Mouse (Mus musculus): ENCODE results near the gene Akt1s1.

Akt1s1 gene

GRCm38 (mm10) chr7:44848561-44849415 is at the start of gene Akt1s1, which contains the start of gene Tbc1d17:
Gene Akt1s1, plus strand, starts transcription at chr7:44848991.
Gene Tbc1d17, minus strand, starts transcription at chr7:44849079.
- in situ Hi-C loops (cut with MboI, MseI): no loop called here

GRCm38 (mm10) chr7:44808927-44809326 is 39.9 kb upstream of the Akt1s1 start:
- in situ Hi-C loops (cut with MboI, MseI): loop anchor here (5.0 kb wide), 1 partner anchor 42 kb away; no protein-coding TSS in a partner anchor

DNA sequence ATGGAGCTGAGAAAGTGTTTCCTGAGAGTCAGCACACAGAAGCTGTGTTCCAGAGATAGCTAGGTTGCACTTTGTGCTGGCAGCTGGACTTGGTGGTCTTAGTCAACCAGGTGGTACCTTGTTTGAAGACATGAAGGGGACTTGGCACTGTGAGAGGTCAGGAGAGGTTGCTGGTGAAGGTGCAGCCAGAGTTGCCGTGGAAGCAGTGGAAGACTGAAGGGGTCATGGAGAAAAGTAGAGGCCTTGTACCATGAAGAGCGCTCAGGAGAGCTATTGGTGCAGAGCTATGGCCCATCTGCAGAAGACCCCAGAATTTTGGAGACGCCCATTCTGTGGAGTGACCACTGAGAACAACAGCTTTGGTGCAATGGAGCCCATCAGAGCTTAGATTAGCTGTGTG is 39.3 kb upstream of the Akt1s1 start:
- in situ Hi-C loops (cut with MboI, MseI): loop anchor here (5.0 kb wide), 1 partner anchor 42 kb away; no protein-coding TSS in a partner anchor

DNA sequence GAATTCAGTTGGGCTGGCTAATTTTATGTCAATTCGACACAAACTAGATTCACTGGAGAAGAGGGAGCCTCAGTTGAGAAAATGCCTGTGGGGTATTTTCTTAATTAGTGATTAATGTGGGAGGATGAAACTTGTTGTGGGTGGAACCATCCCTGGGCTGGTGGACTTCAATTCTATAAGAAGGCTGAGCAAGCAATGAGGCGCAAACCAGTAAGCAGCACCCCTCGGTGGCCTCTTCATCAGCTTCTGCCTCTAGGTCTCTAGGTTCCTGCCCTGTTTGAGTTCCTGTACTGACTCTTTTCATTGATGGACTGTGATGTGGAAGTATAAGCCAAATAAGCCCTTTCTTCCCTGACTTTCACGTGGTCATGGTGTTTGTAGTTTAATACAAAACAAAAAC is 38.4 kb upstream of the Akt1s1 start:
- in situ Hi-C loops (cut with MboI, MseI): loop anchor here (10.0 kb wide), 1 partner anchor 66 kb away; the partner anchor contains the start of gene Vrk3

DNA sequence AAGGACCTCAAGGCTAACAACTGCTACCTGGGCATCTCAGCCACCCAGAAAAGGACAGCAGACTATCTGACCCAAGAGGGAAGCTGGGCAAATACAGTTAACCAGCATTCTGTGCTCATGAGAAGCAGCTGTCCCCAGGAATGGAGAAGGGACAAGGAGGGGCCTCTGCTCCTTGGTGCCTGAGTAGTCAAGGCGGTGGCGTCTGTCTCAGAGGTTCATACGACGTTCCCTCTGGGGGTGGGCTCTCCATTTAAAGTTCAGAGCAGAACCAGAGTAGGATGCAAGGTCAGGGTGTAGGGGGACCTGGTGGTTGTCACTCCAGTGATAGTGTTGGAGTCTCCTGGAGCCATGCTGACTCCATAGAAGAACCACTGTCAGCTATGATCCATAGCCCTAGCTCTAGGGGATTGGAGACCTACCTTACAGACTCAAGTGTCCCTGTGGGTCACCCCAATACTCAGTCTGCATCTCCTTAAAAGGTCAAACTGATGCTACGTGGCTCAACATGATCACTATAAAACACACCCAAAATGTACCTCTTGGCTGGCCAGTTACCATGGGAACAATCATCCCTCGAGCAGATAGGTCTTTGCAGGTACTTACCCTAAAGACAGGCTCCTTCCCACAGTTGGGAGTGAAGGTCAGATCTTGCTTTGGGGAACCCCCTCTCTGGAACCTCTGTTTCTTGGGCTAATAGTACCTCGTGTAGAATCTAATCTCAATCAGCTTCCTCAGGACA is 37.8 kb upstream of the Akt1s1 start:
- in situ Hi-C loops (cut with MboI, MseI): loop anchor here (10.0 kb wide), 1 partner anchor 66 kb away; the partner anchor contains the start of gene Vrk3

DNA sequence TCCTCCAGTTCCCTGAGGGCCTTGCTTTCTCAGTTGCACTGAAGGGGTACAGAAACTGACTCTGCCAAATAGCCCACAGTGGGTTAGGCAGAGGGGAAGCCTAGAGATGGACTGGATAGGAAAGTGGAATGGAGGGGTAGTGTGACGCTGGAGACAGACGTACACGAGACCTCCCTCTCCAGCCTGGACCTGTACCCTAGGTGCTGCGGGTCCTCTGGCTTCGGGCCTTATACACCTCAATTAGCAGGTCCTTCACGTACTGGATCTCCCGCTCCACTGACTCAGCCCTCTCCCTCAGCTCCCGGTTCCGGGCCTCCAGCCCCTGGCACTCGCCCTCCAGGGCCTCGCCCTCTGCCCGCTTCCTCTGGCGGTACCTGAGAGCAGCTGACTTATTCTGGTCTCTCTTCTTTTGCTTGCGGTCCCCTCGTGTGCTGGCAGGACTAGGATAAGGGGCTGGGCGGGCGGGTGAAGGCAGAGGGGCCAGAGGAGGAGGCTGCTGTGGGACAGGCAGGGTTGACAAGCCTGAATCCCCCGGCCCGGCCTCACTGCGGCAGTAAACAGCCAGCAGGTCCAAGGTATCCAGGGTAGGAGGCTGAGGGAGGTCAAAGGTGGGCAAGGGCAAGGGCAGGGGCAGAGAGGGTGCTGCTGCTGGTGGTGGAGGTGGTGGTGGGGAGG is 36.0 kb upstream of the Akt1s1 start:
- in situ Hi-C loops (cut with MboI, MseI): loop anchor here (10.0 kb wide), 1 partner anchor 68 kb away; the partner anchor contains the start of gene Vrk3

- in situ Hi-C loops (cut with MboI, MseI): loop anchor here (10.0 kb wide), 1 partner anchor 69 kb away; the partner anchor contains the start of gene Vrk3
Observed at GRCm38 (mm10) chr7:44813985-44814384, 34.8 kb upstream of the Akt1s1 start.

GRCm38 (mm10) chr7:44814423-44814822 is 34.4 kb upstream of the Akt1s1 start:
- in situ Hi-C loops (cut with MboI, MseI): loop anchor here (10.0 kb wide), 1 partner anchor 70 kb away; the partner anchor contains the start of gene Vrk3

DNA sequence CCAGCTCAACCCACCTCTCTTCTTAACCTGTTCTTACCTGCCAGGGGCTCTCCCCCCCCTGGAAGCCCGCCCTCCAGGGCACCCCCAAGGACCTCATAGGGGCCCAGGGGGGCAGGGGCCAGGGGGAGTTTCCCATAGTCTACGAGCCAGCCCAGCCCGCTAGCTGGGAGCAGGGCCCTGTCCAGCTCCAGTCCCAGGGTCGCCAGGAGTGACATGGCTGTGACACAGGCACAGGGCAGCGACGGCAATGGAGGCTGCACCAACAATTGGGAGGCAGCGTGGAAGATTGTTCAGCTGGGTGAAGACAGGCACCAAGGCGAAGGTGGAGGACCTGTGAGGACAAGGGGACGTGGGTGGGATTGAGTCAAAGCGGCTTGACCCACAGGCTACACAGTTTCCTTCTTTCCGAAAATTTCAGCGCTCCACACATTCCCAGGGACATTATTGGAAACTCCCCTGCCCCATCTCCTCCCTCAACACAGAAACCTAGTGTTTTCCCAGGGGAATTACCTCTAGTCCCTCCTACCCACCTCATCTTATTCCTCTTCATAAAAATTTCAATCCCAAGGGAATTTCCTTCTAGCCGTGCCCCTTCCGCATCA is 33.7 kb upstream of the Akt1s1 start:
- in situ Hi-C loops (cut with MboI, MseI): loop anchor here (10.0 kb wide), 1 partner anchor 70 kb away; the partner anchor contains the start of gene Vrk3

GRCm38 (mm10) chr7:44815721-44816469 is 32.9 kb upstream of the Akt1s1 start, which contains the start of the genes Nup62 and Il4i1:
Gene Nup62, plus strand, starts transcription at chr7:44816088.
Gene Il4i1, plus strand, starts transcription at chr7:44816387.
- in situ Hi-C loops (cut with MboI, MseI): loop anchor here (10.0 kb wide), 1 partner anchor 71 kb away; the partner anchor contains the start of gene Vrk3

DNA sequence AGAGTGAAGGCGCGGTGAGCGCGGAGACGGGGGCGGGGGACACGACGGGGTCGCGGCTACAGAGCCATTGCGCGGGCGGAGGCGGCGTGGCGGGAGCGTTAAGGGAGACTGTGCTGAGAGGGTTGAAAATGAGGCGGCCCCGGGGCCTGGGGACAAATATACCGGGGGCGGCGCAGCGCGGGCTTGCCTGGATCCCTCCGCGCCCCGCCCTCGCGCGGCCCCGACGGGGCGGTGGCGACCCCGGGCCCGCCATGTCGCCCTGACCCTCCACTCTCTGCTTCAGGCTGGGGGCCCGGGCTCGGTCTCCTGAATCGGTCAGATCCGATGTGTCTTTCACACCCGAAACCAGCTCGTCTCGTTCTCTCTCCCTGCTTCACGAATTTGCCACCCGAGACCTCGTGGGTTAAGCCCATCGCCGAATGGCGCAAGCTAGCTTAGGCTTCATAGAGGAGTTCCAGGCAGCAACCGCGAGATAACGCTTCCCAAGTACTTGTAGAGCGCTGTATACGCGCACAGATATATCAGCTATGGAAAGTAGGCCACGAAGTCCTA is 32.2 kb upstream of the Akt1s1 start, which contains the start of gene Atf5:
TSS of gene Atf5 (minus strand) at position 189 of the 552 bp plus-strand sequence.
- in situ Hi-C loops (cut with MboI, MseI): loop anchor here (10.0 kb wide), 1 partner anchor 72 kb away; the partner anchor contains the start of gene Vrk3

DNA sequence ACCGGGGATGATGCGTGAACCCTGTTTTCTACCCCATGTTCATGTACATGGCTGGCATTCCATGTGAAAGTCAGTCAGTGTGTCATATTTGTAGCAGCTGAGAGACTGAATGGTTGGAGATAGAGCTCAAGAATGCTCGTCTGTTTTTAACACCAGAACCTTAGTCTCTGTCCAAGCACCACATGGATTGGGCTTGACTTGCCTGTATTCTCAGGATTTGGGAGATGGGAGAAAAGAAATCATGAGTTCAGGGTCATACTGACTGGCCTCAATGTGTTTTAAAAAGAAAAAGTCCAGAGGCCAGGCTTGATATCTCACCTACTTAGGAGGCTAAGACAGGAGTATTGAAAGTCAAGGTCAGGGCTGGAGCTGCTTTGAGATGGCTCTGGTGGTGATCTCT is 31.4 kb upstream of the Akt1s1 start:
- in situ Hi-C loops (cut with MboI, MseI): loop anchor here (10.0 kb wide), 1 partner anchor 73 kb away; the partner anchor contains the start of gene Vrk3

- in situ Hi-C loops (cut with MboI, MseI): loop anchor here (10.0 kb wide), 1 partner anchor 73 kb away; the partner anchor contains the start of gene Vrk3
Observed at GRCm38 (mm10) chr7:44818164-44818563, 30.6 kb upstream of the Akt1s1 start.

DNA sequence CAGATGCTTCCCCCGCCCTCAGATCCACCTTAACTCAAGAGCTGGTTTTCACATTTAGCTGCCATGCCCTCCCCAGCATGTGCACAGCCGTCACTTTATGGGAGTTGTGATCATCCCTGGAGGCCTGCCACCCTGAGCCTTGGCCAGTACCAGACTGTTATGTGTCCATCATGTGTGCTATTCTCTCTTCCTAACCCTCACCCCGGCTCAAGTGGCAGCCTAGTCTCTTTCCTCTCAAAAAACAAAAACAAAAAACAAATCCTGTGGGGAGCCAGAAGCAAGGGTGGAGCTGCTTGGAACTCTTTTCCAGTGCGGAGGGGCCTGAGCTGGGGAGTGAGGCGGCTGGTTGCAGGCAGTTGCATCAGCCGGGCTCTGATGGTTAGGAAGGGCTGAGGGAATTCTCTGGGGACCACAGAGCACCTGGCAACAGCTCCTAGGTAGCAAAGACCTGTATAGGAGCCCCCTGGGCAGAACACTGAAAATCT is 30.0 kb upstream of the Akt1s1 start:
- in situ Hi-C loops (cut with MboI, MseI): loop anchor here (10.0 kb wide), 1 partner anchor 74 kb away; the partner anchor contains the start of gene Vrk3

DNA sequence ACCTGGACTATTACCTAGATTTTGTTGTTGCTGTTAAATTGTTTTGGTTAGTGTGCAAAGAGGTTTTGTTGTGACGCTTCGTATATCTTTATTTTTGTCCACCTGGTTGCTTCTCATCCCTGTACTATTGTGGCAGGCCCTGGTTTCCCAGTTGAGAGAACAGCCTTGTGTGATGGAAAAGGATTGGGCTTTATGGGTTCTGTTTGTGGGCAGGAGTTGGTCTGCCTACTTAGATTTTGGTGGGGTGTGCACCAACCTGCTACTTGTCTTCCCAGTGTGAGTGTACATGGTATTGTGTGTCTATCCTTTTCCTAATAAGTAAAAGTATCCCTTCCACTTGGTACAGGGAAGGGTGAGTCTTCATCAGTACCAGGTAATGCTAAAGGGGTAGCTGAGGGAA is 29.4 kb upstream of the Akt1s1 start:
- in situ Hi-C loops (cut with MboI, MseI): loop anchor here (10.0 kb wide), 1 partner anchor 75 kb away; the partner anchor contains the start of gene Vrk3

DNA sequence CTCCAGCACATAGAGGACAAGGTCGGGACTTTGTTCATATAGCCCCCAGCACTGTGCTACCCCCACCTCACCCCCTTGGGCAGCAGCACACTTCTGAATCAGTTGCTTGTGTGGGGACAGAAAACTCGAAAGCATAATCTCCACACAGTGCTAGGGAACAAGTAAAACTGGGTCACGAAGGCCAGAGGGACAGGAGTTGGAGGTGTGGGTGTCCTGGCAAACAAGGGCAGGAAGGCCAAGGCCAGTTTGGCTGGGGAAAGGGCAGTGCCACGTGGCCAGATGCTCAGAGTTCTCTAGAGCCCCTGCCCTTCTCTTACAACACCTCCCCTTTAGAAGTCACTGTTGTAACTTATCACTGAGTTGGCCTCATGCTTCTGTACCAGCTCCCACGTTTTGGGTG is 28.9 kb upstream of the Akt1s1 start:
- in situ Hi-C loops (cut with MboI, MseI): loop anchor here (10.0 kb wide), 1 partner anchor 75 kb away; the partner anchor contains the start of gene Vrk3

DNA sequence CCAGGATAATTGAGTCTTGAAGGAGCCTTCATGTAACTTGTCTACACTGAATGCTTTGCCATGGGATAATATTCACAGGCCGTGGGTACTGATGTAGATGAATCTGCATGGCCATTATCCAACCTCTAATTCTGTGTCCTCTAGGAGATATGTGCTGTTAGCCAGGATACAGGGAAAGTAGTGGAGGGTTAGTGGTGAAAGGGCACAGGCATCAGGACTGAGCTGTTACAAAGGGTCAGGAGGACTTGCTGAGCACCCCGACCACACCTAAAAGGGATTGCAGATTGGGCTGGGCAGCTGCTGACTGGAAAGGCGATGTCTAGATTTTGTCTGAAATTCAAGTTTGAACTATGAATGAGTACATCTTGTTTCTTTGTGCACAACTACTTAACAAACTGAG is 28.3 kb upstream of the Akt1s1 start:
- in situ Hi-C loops (cut with MboI, MseI): no loop called here

GRCm38 (mm10) chr7:44821666-44822448 is 26.9 kb upstream of the Akt1s1 start:
- in situ Hi-C loops (cut with MboI, MseI): no loop called here
